Mouse (Mus musculus) adrenal gland, adult 2 months (tissue): ENCODE results near the gene Hnrnpa3. TPM values are rescaled to one million over a fixed set of nuclear protein-coding genes. Genes with fewer than 3 reads are reported as not detected.
"Not testable (repeated sequence)": the region's sequence is repeated elsewhere in the genome, so short reads cannot be mapped to it uniquely, and the experiment has no call there.

Experiments
- DNase-seq: peaks from one replicate; pipeline ENCODE4 v3.0.0; 2021
- polyA plus RNA-seq: library from polyadenylated mRNA; depleted of rRNA; stranded (reverse); fragments of >200 nt; gene quantifications from 2 replicates; pipeline ENCODE4 v1.2.3, GENCODE M21; 2012
- total RNA-seq, 2 experiments: library from RNA; stranded (reverse); gene quantifications; 2 replicates each; pipeline ENCODE4 v1.2.3; 2021

Hnrnpa3 gene
- total and polyA plus RNA-seq, 3 experiments, result 3.8 to 403 (median 311) TPM

- DNase-seq, result no peak
Measured at GRCm38 (mm10) chr2:75679947-75680346, 20.9 kb downstream of the Hnrnpa3 start.

- no peak for DNase-seq
Measured at GRCm38 (mm10) chr2:75681439-75681838, 22.4 kb downstream of the Hnrnpa3 start.

- peak; percentile 49 for DNase-seq
Measured at GRCm38 (mm10) chr2:75682978-75683709, 24.1 kb downstream of the Hnrnpa3 start.

GRCm38 (mm10) chr2:75684526-75684925 lies 25.5 kb downstream of the Hnrnpa3 start:
- no peak for DNase-seq

GRCm38 (mm10) chr2:75685458-75685861 lies 26.4 kb downstream of the Hnrnpa3 start:
- peak; percentile 73 for DNase-seq

- no peak for DNase-seq
Measured at GRCm38 (mm10) chr2:75687040-75687749, 28.1 kb downstream of the Hnrnpa3 start.

- DNase-seq, result peak; percentile 53
Measured at GRCm38 (mm10) chr2:75688901-75689300, 29.8 kb downstream of the Hnrnpa3 start.

- DNase-seq, result peak; percentile 7
Measured at GRCm38 (mm10) chr2:75689482-75690158, 30.6 kb downstream of the Hnrnpa3 start.

- no peak for DNase-seq
Measured at GRCm38 (mm10) chr2:75690656-75691055, 31.6 kb downstream of the Hnrnpa3 start.

GRCm38 (mm10) chr2:75691316-75691715 lies 32.3 kb downstream of the Hnrnpa3 start:
- DNase-seq, result no peak

- DNase-seq, result no peak
Measured at GRCm38 (mm10) chr2:75692369-75692768, 33.3 kb downstream of the Hnrnpa3 start.

- not testable (repeated sequence) for DNase-seq
Measured at GRCm38 (mm10) chr2:75694926-75695325, 35.9 kb downstream of the Hnrnpa3 start.

GRCm38 (mm10) chr2:75695676-75696350 lies 36.8 kb downstream of the Hnrnpa3 start:
- peak; percentile 70 for DNase-seq

GRCm38 (mm10) chr2:75696371-75696770 lies 37.3 kb downstream of the Hnrnpa3 start:
- DNase-seq, result peak; percentile 61

GRCm38 (mm10) chr2:75697222-75697621 lies 38.2 kb downstream of the Hnrnpa3 start:
- DNase-seq, result no peak

- peak; percentile 21 for DNase-seq
Measured at GRCm38 (mm10) chr2:75698007-75698406, 38.9 kb downstream of the Hnrnpa3 start.

- DNase-seq, result no peak
Measured at GRCm38 (mm10) chr2:75698874-75699273, 39.8 kb downstream of the Hnrnpa3 start.

GRCm38 (mm10) chr2:75700543-75700942 lies 41.5 kb downstream of the Hnrnpa3 start:
- DNase-seq, result no peak

GRCm38 (mm10) chr2:75701207-75701606 lies 42.1 kb downstream of the Hnrnpa3 start:
- DNase-seq, result no peak

GRCm38 (mm10) chr2:75701822-75702587 lies 42.9 kb downstream of the Hnrnpa3 start:
- DNase-seq, result no peak

GRCm38 (mm10) chr2:75702588-75702976 lies 43.5 kb downstream of the Hnrnpa3 start:
- no peak for DNase-seq
